Mouse (Mus musculus) liver, embryonic 12.5 days (tissue): ENCODE results near the gene Tet1. TPM values are rescaled to one million over a fixed set of nuclear protein-coding genes. Genes with fewer than 3 reads are reported as not detected.

Experiments
- ATAC-seq: fragments of 200-750 bp; cut with Nextera tagmentation; 2 replicates; pipeline ENCODE4 v1.8.0; 2017; ENCODE audit warnings: moderate number of reproducible peaks, mild to moderate bottlenecking, moderate library complexity
- H3K27ac ChIP-seq: fragments of 300-500 bp; sonication (generic); 2 replicates; pipeline ENCODE4 v1.5.1; 2016; ENCODE audit warnings: mild to moderate bottlenecking
- H3K27me3 ChIP-seq: fragments of 300-500 bp; sonication (generic); replicated peaks from 2 replicates; pipeline ENCODE4 v1.6.1; 2016; ENCODE audit warnings: mild to moderate bottlenecking, moderate library complexity
- H3K36me3 ChIP-seq: fragments of 300-500 bp; sonication (generic); 2 replicates; pipeline ENCODE4 v1.6.1; 2016; ENCODE audit warnings: mild to moderate bottlenecking, moderate library complexity
- H3K4me1 ChIP-seq: fragments of 300-500 bp; sonication (generic); 2 replicates; pipeline ENCODE4 v1.6.1; 2016
- H3K4me2 ChIP-seq: fragments of 300-500 bp; sonication (generic); 2 replicates; pipeline ENCODE4 v1.6.1; 2016; ENCODE audit warnings: mild to moderate bottlenecking, moderate library complexity
- H3K4me3 ChIP-seq: fragments of 300-500 bp; sonication (generic); 2 replicates; pipeline ENCODE4 v1.5.1; 2016; ENCODE audit warnings: mild to moderate bottlenecking, moderate library complexity
- H3K9ac ChIP-seq: fragments of 300-500 bp; sonication (generic); 2 replicates; pipeline ENCODE4 v1.6.1; 2016; ENCODE audit warnings: mild to moderate bottlenecking, moderate library complexity
- H3K9me3 ChIP-seq: fragments of 300-500 bp; sonication (generic); replicated peaks from 2 replicates; pipeline ENCODE4 v1.6.1; 2016; ENCODE audit warnings: mild to moderate bottlenecking, moderate library complexity
- WGBS: fragments of 180-500 bp; shearing (Covaris S2); methylation state at CpG from one replicate; pipeline ENCODE4 v1.1.7; 2016; ENCODE audit not compliant: insufficient replicate concordance; 5-methylcytosine and 5-hydroxymethylcytosine counted together
- polyA plus RNA-seq: library from polyadenylated mRNA; unstranded; fragments of >200 nt; fragmentation: Nextera tagmentation; extraction: Ambion mirVana; gene quantifications from 2 replicates; pipeline ENCODE4 v1.2.1, GENCODE M21; 2016

Gene Tet1
- polyA plus RNA-seq, 1 experiment from 2014 or later = 3.6 TPM

DNA sequence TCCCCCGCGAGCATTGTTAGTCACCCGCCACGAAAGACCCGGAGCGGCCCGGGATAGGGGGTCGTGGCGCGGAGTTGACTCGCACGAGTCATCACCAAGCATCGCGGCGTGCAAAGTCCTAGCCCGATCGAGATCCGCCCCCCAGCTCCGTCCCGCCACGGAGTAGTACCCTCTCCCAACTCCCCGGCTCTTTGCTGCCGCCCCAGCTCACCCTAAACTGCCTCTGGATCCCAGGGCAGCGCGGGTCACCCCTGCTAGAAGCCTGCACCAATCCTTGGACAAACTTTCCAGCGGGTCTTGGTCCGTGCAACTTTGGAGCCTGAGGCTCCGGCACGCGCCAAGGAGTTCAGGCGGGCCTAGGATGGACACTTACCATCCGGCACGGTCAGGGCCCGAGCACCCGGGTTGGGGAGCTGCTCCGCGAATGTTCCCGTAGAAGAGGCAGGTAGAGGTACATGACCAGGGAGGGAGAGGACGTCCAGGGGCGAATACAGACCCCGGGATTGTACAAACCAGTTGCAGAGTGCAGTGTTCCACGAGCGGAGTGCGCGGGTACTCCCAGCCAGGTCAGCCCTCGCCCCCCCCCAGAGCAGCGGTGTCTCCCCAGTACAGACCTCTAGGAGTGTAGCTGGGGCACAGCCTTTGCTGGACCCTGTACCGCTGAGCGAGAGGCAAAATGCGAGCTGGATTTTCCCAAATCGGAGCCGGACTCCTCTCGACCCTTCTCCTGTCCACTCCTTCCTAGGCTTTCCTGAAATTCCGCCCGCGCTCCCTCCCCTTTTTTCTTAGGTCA lies 21.8 kb downstream of the Tet1 start:
- under 1% methylated on average over 56 of the region's 56 CpGs for WGBS
- Histone ChIP-seq H3K4me3 (peak overlapping the region; percentile 58), H3K4me2 (peak overlapping the region; percentile 77), H3K36me3 (no peaks in the 10 kb centered on the region), H3K4me1 (peaks cover 22% of the 10 kb centered on the region), H3K9ac (peak overlapping the region; percentile 46), H3K27ac (no peak overlapping the region), H3K9me3 (no peaks in the 10 kb centered on the region), H3K27me3 (peaks cover 37% of the 10 kb centered on the region)
- ATAC-seq = peak; percentile 75

DNA sequence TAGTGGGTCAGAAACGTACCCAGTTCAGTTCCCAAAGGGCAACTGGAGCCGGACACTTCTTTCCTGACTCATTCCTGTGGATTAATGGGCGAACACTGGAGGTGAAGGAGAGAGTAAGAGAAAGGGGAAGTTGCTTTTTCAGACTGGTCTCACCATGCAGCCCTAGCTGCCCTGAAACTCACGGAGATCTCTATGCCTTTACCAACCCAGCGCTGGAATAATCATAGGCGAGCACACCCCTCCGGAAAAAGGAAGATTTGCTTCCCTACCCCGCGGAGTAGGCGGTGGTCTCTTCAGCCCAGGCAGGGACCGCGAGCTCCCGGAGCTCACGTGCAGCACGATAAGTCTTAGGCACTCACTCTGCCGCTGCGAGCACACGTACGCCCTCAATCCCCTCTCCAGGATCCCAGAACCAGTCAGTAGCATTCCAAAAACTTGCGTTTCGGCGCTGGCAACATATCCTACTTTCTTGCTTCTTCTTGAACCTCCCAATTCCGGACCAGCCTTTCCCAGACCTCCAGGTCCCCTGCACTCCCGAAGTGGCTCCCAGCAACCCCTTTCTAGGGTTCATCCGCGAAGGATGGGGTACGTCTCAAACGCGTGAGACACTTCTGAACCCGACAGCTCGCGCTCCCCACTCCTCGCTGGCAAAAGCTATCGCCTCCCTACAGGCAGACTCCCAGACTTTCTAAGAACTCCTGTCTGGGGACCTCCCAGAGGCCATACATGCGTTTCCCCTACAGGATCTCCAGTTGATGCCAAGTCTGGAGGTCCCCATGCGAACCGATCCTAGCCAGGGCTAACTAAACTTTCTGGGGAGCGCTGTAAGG lies 22.6 kb downstream of the Tet1 start:
- ATAC-seq = peak; percentile 45
- H3K4me1 ChIP-seq = peaks cover 22% of the 10 kb centered on the region
- H3K4me2 ChIP-seq = peak overlapping the region; percentile 77
- no peaks in the 10 kb centered on the region for H3K9me3 ChIP-seq
- no peaks in the 10 kb centered on the region for H3K36me3 ChIP-seq
- peak overlapping the region; percentile 46 for H3K9ac ChIP-seq
- H3K4me3 ChIP-seq = peak overlapping the region; percentile 58
- no peak overlapping the region for H3K27ac ChIP-seq
- H3K27me3 ChIP-seq = peaks cover 37% of the 10 kb centered on the region
- under 1% methylated on average over 38 of the region's 38 CpGs for WGBS

DNA sequence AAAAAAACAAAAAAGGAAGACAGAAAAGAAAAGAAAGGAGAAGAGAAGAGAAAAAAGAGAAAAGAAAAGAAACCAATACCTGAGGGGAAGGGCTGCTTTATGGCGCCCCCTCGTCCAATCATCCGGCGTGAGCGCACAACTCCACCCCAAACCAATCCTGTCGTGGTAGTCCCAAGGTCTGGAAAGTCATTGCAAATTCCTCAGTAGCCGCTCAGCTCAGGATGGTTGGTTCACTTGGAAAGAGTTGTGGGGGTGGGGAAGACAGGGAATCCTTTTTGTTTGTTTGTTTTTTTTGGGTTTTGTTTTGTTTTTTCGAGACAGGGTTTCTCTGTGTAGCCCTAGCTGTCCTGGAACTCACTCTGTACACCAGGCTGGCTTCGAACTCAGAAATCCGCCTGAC lies 23.3 kb downstream of the Tet1 start:
- 15% methylated on average over 10 of the region's 10 CpGs for WGBS
- Histone ChIP-seq H3K4me3 (peak overlapping the region; percentile 58), H3K4me2 (peak overlapping the region; percentile 77), H3K36me3 (no peaks in the 10 kb centered on the region), H3K27ac (no peak overlapping the region), H3K9me3 (no peaks in the 10 kb centered on the region), H3K4me1 (peaks cover 22% of the 10 kb centered on the region), H3K9ac (no peak overlapping the region), H3K27me3 (peaks cover 37% of the 10 kb centered on the region)
- no peak for ATAC-seq

DNA sequence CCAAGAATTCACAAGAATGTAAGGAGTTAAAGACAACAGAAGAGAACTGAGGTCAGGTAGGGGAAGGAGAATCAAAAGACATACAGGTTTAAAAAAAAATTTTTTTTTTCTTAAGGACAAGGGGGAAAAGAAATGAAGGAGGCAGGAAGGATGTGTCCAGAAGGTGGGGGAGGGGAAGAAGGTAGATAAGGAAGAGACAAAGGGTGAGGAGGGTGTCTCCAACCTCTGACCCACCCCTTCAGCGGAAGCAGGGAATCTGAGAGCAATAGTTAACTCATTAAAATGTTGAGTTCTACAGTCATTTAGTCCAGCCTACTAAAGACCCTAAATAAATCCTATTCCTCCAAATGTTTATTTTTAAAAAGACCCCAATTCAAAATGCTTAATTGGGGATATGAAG lies 24.3 kb downstream of the Tet1 start:
- Histone ChIP-seq H3K9ac (no peak overlapping the region), H3K4me1 (peaks cover 22% of the 10 kb centered on the region), H3K36me3 (no peaks in the 10 kb centered on the region), H3K27ac (no peak overlapping the region), H3K4me2 (no peak overlapping the region), H3K4me3 (no peak overlapping the region), H3K27me3 (peaks cover 37% of the 10 kb centered on the region), H3K9me3 (no peaks in the 10 kb centered on the region)
- ATAC-seq = no peak
- 36% methylated on average over 1 of the region's 1 CpGs for WGBS

DNA sequence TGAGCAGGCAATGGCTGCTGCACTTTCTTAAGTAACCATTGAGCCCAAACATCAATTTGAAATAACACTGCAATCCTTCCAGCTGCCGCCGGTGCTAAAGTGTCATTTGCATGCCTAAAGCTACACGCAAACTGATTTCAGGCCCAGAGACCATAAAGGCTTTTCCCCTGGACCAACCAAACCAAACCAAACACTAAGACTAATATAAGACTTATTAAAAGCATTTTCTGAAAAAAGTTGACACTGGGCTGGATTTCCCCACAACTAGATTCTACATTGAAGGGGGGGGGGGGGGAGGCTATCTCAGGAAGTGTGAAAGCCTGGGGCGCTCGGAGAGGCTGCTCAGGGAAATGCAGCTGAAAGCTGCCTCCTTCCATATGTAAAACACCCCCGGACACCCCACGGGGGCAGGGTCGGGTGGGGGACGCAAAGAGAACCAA lies 24.8 kb downstream of the Tet1 start:
- H3K27me3 ChIP-seq = peaks cover 37% of the 10 kb centered on the region
- ATAC-seq = no peak
- peaks cover 22% of the 10 kb centered on the region for H3K4me1 ChIP-seq
- H3K4me2 ChIP-seq = no peak overlapping the region
- no peak overlapping the region for H3K4me3 ChIP-seq
- H3K9ac ChIP-seq = no peak overlapping the region
- H3K9me3 ChIP-seq = no peaks in the 10 kb centered on the region
- WGBS = 22% methylated on average over 9 of the region's 9 CpGs
- H3K36me3 ChIP-seq = no peaks in the 10 kb centered on the region
- H3K27ac ChIP-seq = no peak overlapping the region

DNA sequence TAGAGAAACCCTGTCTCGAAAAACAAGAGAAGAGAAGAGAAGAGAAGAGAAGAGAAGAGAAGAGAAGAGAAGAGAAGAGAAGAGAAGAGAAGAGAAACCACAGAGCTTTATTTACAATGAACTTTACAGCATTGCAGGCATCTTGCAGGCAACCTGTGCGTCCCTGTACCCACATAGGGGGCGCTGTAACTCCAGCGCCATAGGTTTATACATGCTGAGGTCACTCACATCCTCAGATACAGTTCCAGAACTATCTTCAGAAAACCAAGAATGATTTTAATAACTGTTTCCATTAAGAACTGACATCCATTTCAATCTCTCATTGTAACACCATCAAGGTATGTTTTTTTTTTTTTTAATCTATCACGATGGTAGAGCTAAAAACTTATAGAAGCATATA lies 27.6 kb downstream of the Tet1 start:
- no peak for ATAC-seq
- no peaks in the 10 kb centered on the region for H3K9me3 ChIP-seq
- no peak overlapping the region for H3K4me2 ChIP-seq
- no peak overlapping the region for H3K27ac ChIP-seq
- H3K36me3 ChIP-seq = no peaks in the 10 kb centered on the region
- peaks cover 9% of the 10 kb centered on the region for H3K4me1 ChIP-seq
- peaks cover 16% of the 10 kb centered on the region for H3K27me3 ChIP-seq
- H3K4me3 ChIP-seq = no peak overlapping the region
- no peak overlapping the region for H3K9ac ChIP-seq
- 34% methylated on average over 5 of the region's 5 CpGs for WGBS

DNA sequence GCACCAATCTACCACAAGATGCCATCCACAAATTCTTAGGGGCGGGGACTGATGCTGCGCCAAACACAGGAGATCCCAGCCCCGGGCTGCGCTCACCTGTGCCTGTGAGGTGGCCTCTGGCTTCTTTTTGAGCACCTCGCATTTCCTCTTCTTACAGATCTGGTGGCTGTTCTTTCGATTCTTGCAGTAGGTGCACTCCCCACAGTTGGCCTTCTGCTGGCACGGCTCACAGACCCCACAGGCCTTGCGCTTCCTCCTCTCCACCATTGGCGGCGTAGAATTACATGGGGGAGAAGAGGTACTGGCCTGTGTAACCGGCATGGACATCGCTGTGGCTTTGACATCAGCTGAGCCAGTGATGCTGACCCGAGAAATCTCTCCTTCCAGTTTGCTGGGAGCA lies 30.7 kb downstream of the Tet1 start:
- no peaks in the 10 kb centered on the region for H3K4me1 ChIP-seq
- no peak overlapping the region for H3K9ac ChIP-seq
- no peak overlapping the region for H3K4me2 ChIP-seq
- H3K4me3 ChIP-seq = no peak overlapping the region
- H3K9me3 ChIP-seq = no peaks in the 10 kb centered on the region
- 79% methylated on average over 13 of the region's 13 CpGs for WGBS
- ATAC-seq = no peak
- no peak overlapping the region for H3K27ac ChIP-seq
- no peaks in the 10 kb centered on the region for H3K27me3 ChIP-seq
- no peaks in the 10 kb centered on the region for H3K36me3 ChIP-seq

DNA sequence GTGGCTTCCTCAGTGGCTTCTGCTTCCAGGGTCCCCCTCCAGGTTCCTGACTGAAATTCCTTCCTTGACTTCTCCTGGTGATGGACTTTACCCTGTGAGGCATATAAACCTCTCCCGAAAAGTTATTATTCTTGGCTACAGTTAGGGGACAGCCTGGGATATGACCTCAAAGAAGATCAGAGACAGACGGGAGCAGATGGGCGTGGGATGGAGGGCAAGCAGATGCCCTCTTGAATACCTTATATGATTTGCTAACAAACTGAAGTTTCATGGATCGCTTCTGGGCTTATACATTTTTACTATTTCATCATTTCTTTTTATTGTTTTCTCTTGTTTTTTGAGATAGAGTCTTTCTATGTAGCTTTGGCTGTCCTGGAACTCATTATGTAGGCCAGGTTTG lies 33.2 kb downstream of the Tet1 start:
- 69% methylated on average over 4 of the region's 4 CpGs for WGBS
- H3K27me3 ChIP-seq = no peaks in the 10 kb centered on the region
- no peak for ATAC-seq

DNA sequence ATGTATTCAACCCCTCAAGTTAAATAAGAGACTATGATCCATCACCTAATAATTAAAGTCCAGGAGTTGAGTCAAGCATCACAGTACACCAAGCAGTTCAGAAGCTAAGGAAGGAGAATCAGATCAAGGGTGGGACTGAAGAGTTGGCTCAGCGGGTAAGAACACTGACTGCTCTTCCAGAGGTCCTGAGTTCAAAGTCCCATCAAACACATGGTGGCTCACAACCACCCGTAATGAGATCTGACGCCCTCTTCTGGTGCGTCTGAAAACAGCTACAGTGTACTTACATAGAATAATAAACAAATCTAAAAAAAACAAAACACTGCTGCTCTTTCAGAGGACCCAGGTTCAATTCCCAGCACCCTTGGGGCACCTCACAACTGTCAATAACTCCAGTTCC lies 34.0 kb downstream of the Tet1 start:
- H3K27ac ChIP-seq = no peak overlapping the region
- ATAC-seq = no peak
- H3K27me3 ChIP-seq = no peaks in the 10 kb centered on the region
- no peak overlapping the region for H3K9ac ChIP-seq
- 65% methylated on average over 4 of the region's 4 CpGs for WGBS
- no peak overlapping the region for H3K4me2 ChIP-seq
- no peaks in the 10 kb centered on the region for H3K9me3 ChIP-seq
- H3K4me3 ChIP-seq = no peak overlapping the region
- no peaks in the 10 kb centered on the region for H3K4me1 ChIP-seq
- no peaks in the 10 kb centered on the region for H3K36me3 ChIP-seq

More for the DNA sequence above, 33.2 kb downstream of the Tet1 start:
- Histone ChIP-seq H3K4me1 (no peaks in the 10 kb centered on the region), H3K9me3 (no peaks in the 10 kb centered on the region), H3K4me2 (no peak overlapping the region), H3K36me3 (no peaks in the 10 kb centered on the region), H3K27ac (no peak overlapping the region), H3K9ac (no peak overlapping the region), H3K4me3 (no peak overlapping the region)

DNA sequence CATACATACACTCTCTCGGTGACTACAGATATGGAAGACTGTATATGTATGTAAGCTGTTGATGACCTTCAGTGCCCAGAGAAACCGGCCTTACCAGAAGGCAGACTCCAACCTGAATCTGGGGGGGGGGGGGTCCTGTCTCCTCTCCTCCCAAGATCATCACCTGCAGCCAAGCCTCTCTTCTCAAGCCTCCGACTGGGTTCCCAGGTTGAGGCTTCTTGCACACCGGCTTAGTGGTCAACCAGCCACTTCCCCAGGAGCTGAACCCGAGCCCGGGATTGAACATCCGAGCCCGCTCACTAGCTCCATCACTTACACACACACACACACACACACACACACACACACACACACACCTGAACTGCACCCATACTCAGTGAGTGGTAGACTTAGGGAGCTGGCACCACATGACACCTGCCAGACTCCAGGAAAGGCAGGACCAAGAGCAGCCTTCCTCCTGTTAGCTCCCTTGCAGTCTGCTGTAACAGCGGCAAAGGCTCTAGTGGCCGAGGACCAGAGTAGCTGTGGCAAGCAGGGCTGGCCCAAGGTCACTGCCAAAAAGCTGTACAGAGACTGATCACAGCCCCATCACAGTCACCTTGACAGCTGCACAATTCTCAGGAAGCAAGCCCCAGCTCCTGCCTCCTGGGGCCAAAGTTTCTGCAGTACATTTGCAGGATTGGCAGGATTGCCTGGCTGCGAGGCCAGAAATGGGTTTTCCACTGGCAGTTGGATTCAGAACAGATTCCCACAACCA lies 42.6 kb downstream of the Tet1 start:
- Histone ChIP-seq H3K9me3 (no peaks in the 10 kb centered on the region; the same call in 1 of the 2 replicates), H3K27me3 (peaks cover 9% of the 10 kb centered on the region; the same call in 1 of the 2 replicates), H3K4me1 (peaks cover 20% of the 10 kb centered on the region), H3K36me3 (no peaks in the 10 kb centered on the region), H3K9ac (peak overlapping the region; percentile 36; the same call in 1 of the 2 replicates), H3K4me2 (peak overlapping the region; percentile 73), H3K27ac (no peak overlapping the region), H3K4me3 (peak overlapping the region; percentile 51)
- 44% methylated on average over 11 of the region's 11 CpGs for WGBS
- no peak for ATAC-seq

DNA sequence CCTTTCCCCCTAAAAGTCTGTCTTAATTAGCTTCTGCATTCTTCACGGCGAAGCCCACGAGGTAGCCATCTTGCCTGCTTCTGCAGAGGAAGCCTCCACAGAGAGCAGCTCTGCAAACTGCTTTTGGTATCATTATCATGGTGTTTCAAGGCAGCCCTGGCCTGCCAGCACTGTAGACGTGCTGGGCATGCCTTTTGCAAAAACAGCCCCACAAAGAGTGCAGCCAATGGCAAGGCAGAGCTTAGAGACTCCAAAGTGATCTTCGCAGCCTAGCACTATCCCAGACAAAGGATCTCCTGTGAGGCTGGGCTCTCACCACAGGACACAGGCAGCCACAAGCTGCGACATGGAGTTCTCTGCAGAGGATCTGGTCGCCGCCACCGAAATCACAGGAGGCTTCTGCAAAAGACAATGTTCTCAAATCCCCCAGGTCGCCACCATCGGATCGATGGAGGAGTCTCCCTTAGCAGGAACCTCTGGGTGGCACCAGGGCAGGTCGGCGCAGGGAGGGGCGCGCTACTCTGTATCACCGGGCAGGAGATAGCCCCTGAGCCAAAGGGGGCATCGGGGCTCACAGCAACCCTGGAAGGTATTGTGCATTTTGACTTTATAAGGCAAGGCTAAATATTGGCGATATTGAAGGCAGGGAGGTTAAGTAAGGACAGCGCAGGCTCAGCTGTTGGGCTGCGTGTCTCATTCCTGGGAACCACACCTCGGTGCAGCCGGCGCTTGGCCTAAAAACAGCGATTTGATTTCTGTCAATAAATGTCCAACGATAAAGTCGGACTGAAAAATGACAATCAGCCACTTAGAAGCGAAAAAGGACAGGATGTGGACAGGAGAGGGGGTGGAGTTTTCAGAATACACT lies 43.4 kb downstream of the Tet1 start:
- no peaks in the 10 kb centered on the region; the same call in 1 of the 2 replicates for H3K9me3 ChIP-seq
- peak; percentile 77 for ATAC-seq
- peak overlapping the region; percentile 36; the same call in 1 of the 2 replicates for H3K9ac ChIP-seq
- 4% methylated on average over 28 of the region's 28 CpGs for WGBS
- H3K4me1 ChIP-seq = peaks cover 20% of the 10 kb centered on the region
- H3K36me3 ChIP-seq = no peaks in the 10 kb centered on the region
- peak overlapping the region; percentile 51 for H3K4me3 ChIP-seq
- H3K4me2 ChIP-seq = peak overlapping the region; percentile 73
- no peak overlapping the region for H3K27ac ChIP-seq
- H3K27me3 ChIP-seq = peaks cover 9% of the 10 kb centered on the region; the same call in 1 of the 2 replicates
